Mouse (Mus musculus): ENCODE results near the gene Tnip1. TPM values are rescaled to one million over a fixed set of nuclear protein-coding genes. Genes with fewer than 3 reads are reported as not detected.

Gene Tnip1
- 89.1 and 120 TPM in 2 replicates for polyA plus RNA-seq (2012; rRNA removed)

GRCm38 (mm10) chr11:54962810-54963209, at the start of gene Tnip1:
TSS of gene Tnip1 (minus strand) at chr11:54962917.

GRCm38 (mm10) chr11:54902333-54903323, 60.1 kb downstream of the Tnip1 start, which contains the start of gene Gpx3:
TSS of gene Gpx3 (plus strand) at chr11:54902453.

GRCm38 (mm10) chr11:54866119-54867048, 96.3 kb downstream of the Tnip1 start, which contains the start of gene Hint1:
TSS of gene Hint1 (plus strand) at chr11:54866383.

Other genes starting within 250 kb of the Tnip1 start
- 29.3 and 30.9 TPM in 2 replicates for gene Cdc42se2, start 175.2 kb downstream of the Tnip1 start, polyA plus RNA-seq (2012; rRNA removed)
- gene Lyrm7, start 102.0 kb downstream of the Tnip1 start, polyA plus RNA-seq (2012; rRNA removed): 0.38 and 0.58 TPM in 2 replicates
- gene Hint1, start 96.5 kb downstream of the Tnip1 start, polyA plus RNA-seq (2012; rRNA removed): 774 and 862 TPM in 2 replicates
- gene Gpx3, start 60.5 kb downstream of the Tnip1 start, polyA plus RNA-seq (2012; rRNA removed): 99.4 and 103 TPM in 2 replicates
- gene Anxa6, start 70.5 kb upstream of the Tnip1 start, polyA plus RNA-seq (2012; rRNA removed): 56.6 and 63.1 TPM in 2 replicates
- gene Ccdc69, start 115.2 kb upstream of the Tnip1 start, polyA plus RNA-seq (2012; rRNA removed): 1.1 and 1.2 TPM in 2 replicates
- 26.8 and 27.5 TPM in 2 replicates for gene Gm2a, start 135.2 kb upstream of the Tnip1 start, polyA plus RNA-seq (2012; rRNA removed)
- gene Slc36a3, start 188.8 kb upstream of the Tnip1 start, polyA plus RNA-seq (2012; rRNA removed): 0.06 and 0.15 TPM in 2 replicates
- 1.9 and 2.9 TPM in 2 replicates for gene Slc36a2, start 222.2 kb upstream of the Tnip1 start, polyA plus RNA-seq (2012; rRNA removed)
- 64.8 and 68.7 TPM in 2 replicates for gene Slc36a1, start 241.4 kb upstream of the Tnip1 start, polyA plus RNA-seq (2012; rRNA removed)